Mouse (Mus musculus) bone marrow macrophage, adult 2 months (primary cell): Measurements from ENCODE around the gene Rpa3.

Experiments
- CTCF ChIP-seq: IDR thresholded peaks from 2 replicates; pipeline ENCODE4 v1.5.1; 2012; ENCODE audit warnings: low read depth, mild to moderate bottlenecking, low read length, moderate library complexity
- POLR2A ChIP-seq: IDR thresholded peaks from 2 replicates; pipeline ENCODE4 v1.6.1; 2012; ENCODE audit warnings: mild to moderate bottlenecking, low read depth, low read length, borderline replicate concordance

GRCm38 (mm10) chr6:8285401-8285960 is 26.5 kb upstream of the Rpa3 start:
- no peak for TF ChIP-seq POLR2A
- TF ChIP-seq CTCF: no peak
